Mouse (Mus musculus): Measurements from ENCODE around the gene Brox.

DNA sequence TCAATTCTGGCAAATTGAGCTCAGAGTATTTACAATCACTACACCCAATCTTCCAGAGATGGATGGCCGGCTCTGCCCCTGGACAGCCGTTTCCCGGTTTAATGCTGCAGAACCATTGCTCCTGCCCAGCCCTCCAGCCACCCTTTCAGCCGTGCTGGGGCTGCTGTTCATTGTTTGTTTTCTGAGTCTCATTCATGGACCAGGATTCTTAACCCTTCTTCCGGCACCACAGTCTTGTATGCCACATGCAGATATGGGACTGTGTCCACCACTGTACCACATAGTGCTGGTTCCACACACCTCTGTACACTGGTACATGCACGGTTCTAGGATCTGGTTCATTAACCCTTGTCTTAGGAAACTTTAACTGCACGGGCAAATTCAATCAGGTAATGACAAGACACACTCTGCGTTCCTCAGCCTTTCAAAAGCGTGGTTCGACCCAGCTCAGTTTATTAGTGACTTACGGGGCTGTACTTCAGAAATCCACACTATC, 63.3 kb downstream of the Brox start:
- TF ChIP-seq CTCF (IDR thresholded peaks at IDR 0.05; ENCODE audit: low read depth, low read length) (no peak), EP300 (IDR thresholded peaks at IDR 0.05; ENCODE audit: insufficient read depth, low read depth, low read length) (no peak), POLR2A (IDR thresholded peaks at IDR 0.05; ENCODE audit: insufficient read depth, low read length) (no peak)

All from ES-Bruce4 (cell line).